Mouse (Mus musculus): ENCODE data around the gene Trak1. TPM values are rescaled to one million over a fixed set of nuclear protein-coding genes. Genes with fewer than 3 reads are reported as not detected.

Trak1 gene
- total RNA-seq, 2 experiments from 2014 or later = 180 to 193 TPM

GRCm38 (mm10) chr9:121293187-121293586, 4.1 kb upstream of the Trak1 start:
- no peak for DNase-seq

GRCm38 (mm10) chr9:121295221-121295620, 2.1 kb upstream of the Trak1 start:
- DNase-seq = no peak

- DNase-seq = no peak
These were observed 730 bp downstream of the Trak1 start for GRCm38 (mm10) chr9:121298065-121298398.

GRCm38 (mm10) chr9:121298411-121299091, 1.2 kb downstream of the Trak1 start:
- no peak for DNase-seq

GRCm38 (mm10) chr9:121299223-121299755, 2.0 kb downstream of the Trak1 start:
- DNase-seq = no peak

GRCm38 (mm10) chr9:121299976-121300570, 2.8 kb downstream of the Trak1 start:
- DNase-seq = no peak

- DNase-seq = no peak
These were observed 4.0 kb downstream of the Trak1 start for GRCm38 (mm10) chr9:121301041-121301920.

- no peak for DNase-seq
These were observed 5.2 kb downstream of the Trak1 start for GRCm38 (mm10) chr9:121302543-121302942.

GRCm38 (mm10) chr9:121303086-121303485, 5.8 kb downstream of the Trak1 start:
- no peak for DNase-seq

- DNase-seq = no peak
These were observed 6.4 kb downstream of the Trak1 start for GRCm38 (mm10) chr9:121303748-121304147.

- no peak for DNase-seq
These were observed 7.2 kb downstream of the Trak1 start for GRCm38 (mm10) chr9:121304520-121304919.

GRCm38 (mm10) chr9:121305456-121305855, 8.2 kb downstream of the Trak1 start:
- DNase-seq = no peak

- DNase-seq = no peak
These were observed 12.0 kb downstream of the Trak1 start for GRCm38 (mm10) chr9:121309287-121309686.

GRCm38 (mm10) chr9:121310501-121310900, 13.2 kb downstream of the Trak1 start:
- no peak for DNase-seq

- no peak for DNase-seq
These were observed 14.5 kb downstream of the Trak1 start for GRCm38 (mm10) chr9:121311846-121312236.

GRCm38 (mm10) chr9:121312237-121312891, 15.1 kb downstream of the Trak1 start:
- no peak for DNase-seq

- DNase-seq = peak; percentile 90
These were observed 16.5 kb downstream of the Trak1 start for GRCm38 (mm10) chr9:121313656-121314374.

- peak; percentile 65 for DNase-seq
These were observed 17.3 kb downstream of the Trak1 start for GRCm38 (mm10) chr9:121314541-121315152.

- no peak for DNase-seq
These were observed 18.7 kb downstream of the Trak1 start for GRCm38 (mm10) chr9:121315901-121316595.

GRCm38 (mm10) chr9:121316621-121317405, 19.5 kb downstream of the Trak1 start:
- peak; percentile 76 for DNase-seq
